ENCODE assay signal across 18 mouse cellular contexts in the genomic region with DNA sequence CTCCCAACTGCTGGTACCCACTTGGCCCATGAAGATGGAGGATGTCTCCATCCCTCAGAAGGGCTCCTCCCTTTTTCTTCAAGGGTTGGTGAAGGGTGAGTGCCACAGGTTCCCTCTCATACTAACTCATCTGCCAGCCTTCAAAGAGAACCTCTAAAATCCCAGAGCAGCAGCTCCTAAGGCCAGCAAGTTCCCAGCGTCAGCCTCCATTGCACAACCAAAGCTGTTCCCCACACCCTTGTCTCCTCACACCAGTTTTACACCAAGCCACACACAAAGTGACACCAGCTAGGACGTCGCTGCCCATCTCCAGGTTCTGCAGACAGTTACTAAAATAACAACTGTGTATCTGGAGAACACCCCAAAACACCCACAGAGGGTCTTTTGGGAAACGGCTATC.
DNase-seq lines count a peak whose midpoint lies in the region; ATAC-seq and TF ChIP-seq lines count a peak whose summit lies in the region.
"Had no signal": no experiment of that assay in that cellular context is flagged by ENCODE, and none has a peak within 500 bp of the region (broad histone marks: within the 10 kb centered on the region; RNA-seq: fewer than 3 reads in every experiment).

No protein-coding gene starts in this region.

- DNase-seq in hindbrain, embryonic 10.5 days (ENCODE audit: low spot score) = no peak
- peak; percentile 25 for DNase-seq in lung, postnatal 0 days (ENCODE audit: low spot score)
- DNase-seq in lung, adult 2 months = no peak
- DNase-seq in stomach, postnatal 0 days (ENCODE audit: low spot score) = no peak
- DNase-seq in heart, adult 8-10 months (ENCODE audit: low spot score) = no peak
- DNase-seq: cerebellum, adult 11-12 months; cerebellum, adult 9-11 months; cerebellum, postnatal 36 days; gastrocnemius, postnatal 10 days had no signal

- H3K4me3 ChIP-seq in hindbrain, embryonic 10.5 days = no peak overlapping the region
- no peak overlapping the region for H3K4me3 ChIP-seq in hindbrain, embryonic 12.5 days
- no peak overlapping the region for H3K4me3 ChIP-seq in lung, postnatal 0 days (ENCODE audit: low read depth, low read length)
- no peak overlapping the region for H3K4me3 ChIP-seq in lung, adult 2 months (replicated peaks; ENCODE audit: extremely low read depth, low read depth, low read length)
- H3K4me3 ChIP-seq in stomach, embryonic 16.5 days (replicated peaks; ENCODE audit: low read length) = no peak overlapping the region
- no peak overlapping the region for H3K4me3 ChIP-seq in stomach, postnatal 0 days (ENCODE audit: low read depth, low read length)
- no peak overlapping the region for H3K4me3 ChIP-seq in myocyte
- H3K4me3 ChIP-seq: erythroblast, embryonic 14.5 days; forebrain, embryonic 10.5 days; heart, adult 2 months; heart, embryonic 13.5 days; hindbrain, embryonic 15.5 days had no signal

- no peak overlapping the region for H3K9ac ChIP-seq in hindbrain, embryonic 12.5 days
- no peak overlapping the region for H3K9ac ChIP-seq in lung, postnatal 0 days (replicated peaks; ENCODE audit: low read depth)
- H3K9ac ChIP-seq in stomach, embryonic 16.5 days (ENCODE audit: low read length) = no peak overlapping the region
- no peak overlapping the region for H3K9ac ChIP-seq in stomach, postnatal 0 days (ENCODE audit: low read length)
- H3K9ac ChIP-seq: hindbrain, embryonic 15.5 days had no signal

- no peaks in the 10 kb centered on the region for H3K79me2 ChIP-seq in myocyte (ENCODE audit: control insufficient read depth, insufficient read depth)

- no peak overlapping the region for H3K4me2 ChIP-seq in hindbrain, embryonic 12.5 days (replicated peaks)
- no peak overlapping the region for H3K4me2 ChIP-seq in lung, postnatal 0 days (replicated peaks; ENCODE audit: low read depth, low read length)
- no peak overlapping the region for H3K4me2 ChIP-seq in stomach, embryonic 16.5 days (ENCODE audit: low read depth, low read length)
- H3K4me2 ChIP-seq in stomach, postnatal 0 days (replicated peaks; ENCODE audit: low read depth) = no peak overlapping the region
- peak overlapping the region; percentile 59 for H3K4me2 ChIP-seq in myocyte (ENCODE audit: low read depth)
- H3K4me2 ChIP-seq: heart, embryonic 13.5 days; hindbrain, embryonic 15.5 days had no signal

- H3K27ac ChIP-seq in hindbrain, embryonic 10.5 days = 0 out of 2 replicates have a peak overlapping the region, but pooled peaks have one; percentile 66
- H3K27ac ChIP-seq in hindbrain, embryonic 12.5 days = no peak overlapping the region
- no peak overlapping the region for H3K27ac ChIP-seq in lung, postnatal 0 days (ENCODE audit: low read length)
- H3K27ac ChIP-seq in stomach, embryonic 16.5 days (ENCODE audit: low read length) = peak overlapping the region; percentile 22; the same call in 1 of the 2 replicates
- H3K27ac ChIP-seq in stomach, postnatal 0 days (replicated peaks) = no peak overlapping the region
- H3K27ac ChIP-seq: heart, adult 2 months; heart, embryonic 13.5 days; hindbrain, embryonic 15.5 days had no signal

- H3K27me3 ChIP-seq in hindbrain, embryonic 10.5 days (ENCODE audit: insufficient read depth, poor library complexity, severe bottlenecking) = peaks cover 58% of the 10 kb centered on the region
- peaks cover 34% of the 10 kb centered on the region for H3K27me3 ChIP-seq in hindbrain, embryonic 12.5 days
- H3K27me3 ChIP-seq in lung, postnatal 0 days (replicated peaks; ENCODE audit: insufficient read depth, low read length) = no peaks in the 10 kb centered on the region
- 0 out of 2 replicates have a peak, but pooled peaks cover 3% of the 10 kb centered on the region for H3K27me3 ChIP-seq in stomach, embryonic 16.5 days (ENCODE audit: control insufficient read depth, insufficient read depth, low read length)
- H3K27me3 ChIP-seq in stomach, postnatal 0 days (ENCODE audit: control insufficient read depth, insufficient read depth, low read length) = no peaks in the 10 kb centered on the region
- H3K27me3 ChIP-seq in myocyte (ENCODE audit: control insufficient read depth, insufficient read depth, insufficient read length) = no peaks in the 10 kb centered on the region

- 92% methylated on average over 4 of the region's 4 CpGs for WGBS in hindbrain, embryonic 10.5 days
- WGBS in hindbrain, embryonic 12.5 days = 86% methylated on average over 4 of the region's 4 CpGs
- 71% methylated on average over 4 of the region's 4 CpGs for WGBS in lung, postnatal 0 days
- WGBS in lung, adult 2 months = 85% methylated on average over 4 of the region's 4 CpGs
- WGBS in stomach, embryonic 16.5 days = 90% methylated on average over 4 of the region's 4 CpGs
- WGBS in stomach, postnatal 0 days = 89% methylated on average over 4 of the region's 4 CpGs

- no peak for TF ChIP-seq POLR2A in lung, adult 2 months (IDR thresholded peaks at IDR 0.05; ENCODE audit: borderline replicate concordance, extremely low read depth, low read depth, low read length)
- no peak for TF ChIP-seq POLR2A in myocyte (IDR thresholded peaks at IDR 0.05; ENCODE audit: insufficient read length, low read depth)

- H3K4me1 ChIP-seq in hindbrain, embryonic 10.5 days (replicated peaks) = peaks cover 39% of the 10 kb centered on the region
- peaks cover 30% of the 10 kb centered on the region for H3K4me1 ChIP-seq in hindbrain, embryonic 12.5 days
- peaks cover 4% of the 10 kb centered on the region; the same call in 1 of the 2 replicates for H3K4me1 ChIP-seq in lung, postnatal 0 days (ENCODE audit: insufficient read depth, low read depth, low read length)
- H3K4me1 ChIP-seq in lung, adult 2 months (ENCODE audit: control insufficient read depth, insufficient read depth, low read length) = no peaks in the 10 kb centered on the region
- peaks cover 23% of the 10 kb centered on the region for H3K4me1 ChIP-seq in stomach, embryonic 16.5 days (ENCODE audit: control insufficient read depth, insufficient read depth, low read length)
- peaks cover 12% of the 10 kb centered on the region; the same call in 1 of the 2 replicates for H3K4me1 ChIP-seq in stomach, postnatal 0 days (replicated peaks; ENCODE audit: control insufficient read depth, insufficient read depth)

- ATAC-seq in hindbrain, embryonic 12.5 days (ENCODE audit: low FRiP score) = no peak
- no peak for ATAC-seq in lung, postnatal 0 days
- no peak for ATAC-seq in stomach, embryonic 16.5 days (ENCODE audit: insufficient read depth, low FRiP score)
- ATAC-seq in stomach, postnatal 0 days (ENCODE audit: low FRiP score, low TSS enrichment) = no peak
- ATAC-seq: activated CD4-positive, CD25-positive, alpha-beta regulatory T cell, adult 4 months had no signal

- H3K9me3 ChIP-seq in hindbrain, embryonic 10.5 days = no peaks in the 10 kb centered on the region
- H3K9me3 ChIP-seq in hindbrain, embryonic 12.5 days (replicated peaks) = no peaks in the 10 kb centered on the region
- no peaks in the 10 kb centered on the region for H3K9me3 ChIP-seq in lung, postnatal 0 days (ENCODE audit: low read length)
- no peaks in the 10 kb centered on the region for H3K9me3 ChIP-seq in stomach, embryonic 16.5 days (replicated peaks; ENCODE audit: control insufficient read depth, low read length)
- no peaks in the 10 kb centered on the region for H3K9me3 ChIP-seq in stomach, postnatal 0 days (ENCODE audit: control insufficient read depth, low read length)
- H3K9me3 ChIP-seq: forebrain, embryonic 10.5 days; heart, embryonic 13.5 days; hindbrain, embryonic 15.5 days had no signal

- H3ac ChIP-seq in myocyte (ENCODE audit: control insufficient read depth, insufficient read length) = no peak overlapping the region

- H3K36me3 ChIP-seq in hindbrain, embryonic 10.5 days = no peaks in the 10 kb centered on the region
- H3K36me3 ChIP-seq in hindbrain, embryonic 12.5 days = no peaks in the 10 kb centered on the region
- no peaks in the 10 kb centered on the region for H3K36me3 ChIP-seq in lung, postnatal 0 days (ENCODE audit: insufficient read depth, low read length)
- no peaks in the 10 kb centered on the region for H3K36me3 ChIP-seq in stomach, embryonic 16.5 days (ENCODE audit: control insufficient read depth, insufficient read depth, low read length)
- H3K36me3 ChIP-seq in stomach, postnatal 0 days (ENCODE audit: control insufficient read depth, insufficient read depth, low read length) = no peaks in the 10 kb centered on the region
- H3K36me3 ChIP-seq in myocyte (ENCODE audit: control insufficient read depth, insufficient read depth) = no peaks in the 10 kb centered on the region
- H3K36me3 ChIP-seq: forebrain, embryonic 10.5 days; heart, embryonic 13.5 days; hindbrain, embryonic 15.5 days had no signal

- no peak for TF ChIP-seq EP300 in lung, postnatal 0 days (IDR thresholded peaks at IDR 0.05)
- no peak for TF ChIP-seq EP300 in stomach, postnatal 0 days (optimal IDR thresholded peaks at IDR 0.05)

- no peak for TF ChIP-seq CTCF in lung, postnatal 0 days (IDR thresholded peaks at IDR 0.05)
- no peak for TF ChIP-seq CTCF in lung, adult 2 months (IDR thresholded peaks at IDR 0.05; ENCODE audit: insufficient read depth, low read length)
- TF ChIP-seq CTCF in stomach, postnatal 0 days (IDR thresholded peaks at IDR 0.05; ENCODE audit: low read depth) = no peak

TF ChIP-seq in myocyte, 11 proteins besides CTCF, POLR2A, EP300 and RAD21:
- no peak for TF ChIP-seq USF1 (IDR thresholded peaks at IDR 0.05; ENCODE audit: low read depth)
- no peak for TF ChIP-seq REST (IDR thresholded peaks at IDR 0.05; ENCODE audit: insufficient read depth, insufficient read length)
- TF ChIP-seq TCF3 (IDR thresholded peaks at IDR 0.05; ENCODE audit: insufficient read length, low read depth) = no peak
- no peak for TF ChIP-seq MYOG (IDR thresholded peaks at IDR 0.05; ENCODE audit: control insufficient read depth in 1 of 3, insufficient read depth in 1 of 3, insufficient read length in 2 of 3, low read depth in 2 of 3)
- no peak for TF ChIP-seq POLR2AphosphoS2 (IDR thresholded peaks at IDR 0.05; ENCODE audit: insufficient read length, low read depth)
- TF ChIP-seq MAX (IDR thresholded peaks at IDR 0.05; ENCODE audit: low read depth) = no peak
- TF ChIP-seq SRF (IDR thresholded peaks at IDR 0.05; ENCODE audit: control insufficient read depth, insufficient read length, low read depth) = no peak
- no peak for TF ChIP-seq E2F4 (IDR thresholded peaks at IDR 0.05; ENCODE audit: insufficient read depth)
- no peak for TF ChIP-seq TCF12 (IDR thresholded peaks at IDR 0.05; ENCODE audit: insufficient read depth, poor library complexity, severe bottlenecking)
- no peak for TF ChIP-seq MYOD1 (IDR thresholded peaks at IDR 0.05; ENCODE audit: control insufficient read depth in 1 of 3, insufficient read length in 2 of 3, low read depth in 2 of 3)
- TF ChIP-seq CEBPB (IDR thresholded peaks at IDR 0.05; ENCODE audit: insufficient read depth, poor library complexity, severe bottlenecking) = no peak
TF ChIP-seq in myocyte: peak in this region for 0.

Comparison
In these comparisons a context has a peak if more than half of its experiments do, and no peak if none do; other contexts are left out.
1. H3K27ac ChIP-seq: peak in hindbrain, embryonic 10.5 days (single experiment) and stomach, embryonic 16.5 days (single experiment); none in hindbrain, embryonic 12.5 days (single experiment), lung, postnatal 0 days (single experiment) and stomach, postnatal 0 days (single experiment).